ENCODE assay signal across 8 mouse cellular contexts in the genomic region with DNA sequence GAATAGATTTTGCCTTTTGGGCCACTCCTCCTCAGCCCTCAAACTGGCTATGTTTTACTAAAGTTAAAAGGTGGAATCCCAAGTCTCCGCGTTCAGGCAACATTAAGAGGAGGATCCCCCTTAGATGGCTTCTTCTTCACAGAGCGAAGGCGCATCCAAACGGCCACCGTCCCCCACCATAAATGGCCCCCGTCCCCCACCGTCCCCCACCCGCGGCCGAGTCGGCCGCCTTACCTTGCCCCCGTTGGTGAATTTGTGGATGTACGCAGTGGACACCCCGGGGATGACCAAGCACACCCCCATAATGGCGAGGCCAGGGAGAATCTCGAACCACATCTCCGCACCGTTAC. TPM values are rescaled to one million over a fixed set of nuclear protein-coding genes. Genes with fewer than 3 reads are reported as not detected.
DNase-seq lines count a peak whose midpoint lies in the region; ATAC-seq lines count a peak whose summit lies in the region.

No protein-coding gene starts in this region.

- H3K4me3 ChIP-seq in lung, embryonic 16.5 days (ENCODE audit: low read length), result peak overlapping the region; percentile 63
- peak overlapping the region; percentile 57 for H3K4me3 ChIP-seq in embryonic facial prominence, embryonic 14.5 days (ENCODE audit: low read depth, low read length)
- peak overlapping the region; percentile 62 for H3K4me3 ChIP-seq in intestine, embryonic 16.5 days (ENCODE audit: low read length)
- H3K4me3 ChIP-seq in neural tube, embryonic 15.5 days (replicated peaks), result peak overlapping the region; percentile 53

- no peaks in the 10 kb centered on the region for H3K4me1 ChIP-seq in lung, embryonic 16.5 days (replicated peaks; ENCODE audit: control insufficient read depth, insufficient read depth, low read length)
- H3K4me1 ChIP-seq in embryonic facial prominence, embryonic 14.5 days (ENCODE audit: control insufficient read depth, insufficient read depth, low read length), result no peaks in the 10 kb centered on the region
- no peaks in the 10 kb centered on the region for H3K4me1 ChIP-seq in intestine, embryonic 16.5 days (ENCODE audit: control insufficient read depth, insufficient read depth, low read length)
- H3K4me1 ChIP-seq in neural tube, embryonic 15.5 days, result peaks cover 16% of the 10 kb centered on the region; the same call in 1 of the 2 replicates

- H3K27me3 ChIP-seq in lung, embryonic 16.5 days (ENCODE audit: control insufficient read depth, insufficient read depth, low read depth, low read length), result no peaks in the 10 kb centered on the region
- no peaks in the 10 kb centered on the region for H3K27me3 ChIP-seq in embryonic facial prominence, embryonic 14.5 days (replicated peaks; ENCODE audit: control insufficient read depth, insufficient read depth, low read length)
- H3K27me3 ChIP-seq in intestine, embryonic 16.5 days (replicated peaks; ENCODE audit: control insufficient read depth, insufficient read depth, low read length), result no peaks in the 10 kb centered on the region
- no peaks in the 10 kb centered on the region for H3K27me3 ChIP-seq in neural tube, embryonic 15.5 days (replicated peaks)

- 15% methylated on average over 15 of the region's 20 CpGs for WGBS in lung, embryonic 16.5 days
- WGBS in embryonic facial prominence, embryonic 14.5 days, result 37% methylated on average over 5 of the region's 20 CpGs
- WGBS in intestine, embryonic 16.5 days, result 17% methylated on average over 18 of the region's 20 CpGs
- 24% methylated on average over 20 of the region's 20 CpGs for WGBS in neural tube, embryonic 15.5 days

- no peaks in the 10 kb centered on the region for H3K36me3 ChIP-seq in lung, embryonic 16.5 days (ENCODE audit: control insufficient read depth, insufficient read depth, low read length)
- no peaks in the 10 kb centered on the region for H3K36me3 ChIP-seq in embryonic facial prominence, embryonic 14.5 days (ENCODE audit: control insufficient read depth, insufficient read depth, low read length)
- H3K36me3 ChIP-seq in intestine, embryonic 16.5 days (ENCODE audit: control insufficient read depth, insufficient read depth, low read length), result no peaks in the 10 kb centered on the region
- 0 out of 2 replicates have a peak, but pooled peaks cover 2% of the 10 kb centered on the region for H3K36me3 ChIP-seq in neural tube, embryonic 15.5 days

- no peak for DNase-seq in lung, postnatal 14 days
- no peak for DNase-seq in embryonic facial prominence, embryonic 14.5 days (ENCODE audit: low spot score)
- no peak for DNase-seq in urinary bladder, postnatal 4 days (ENCODE audit: low spot score in 2 of 2)
- no peak for DNase-seq in layer of hippocampus, postnatal 10 days (ENCODE audit: low spot score in 2 of 2)
- DNase-seq in ovary, postnatal 36 days (ENCODE audit: low spot score), result no peak

- ATAC-seq in lung, embryonic 16.5 days (ENCODE audit: low read depth), result peak; percentile 40
- ATAC-seq in embryonic facial prominence, embryonic 14.5 days (ENCODE audit: low read depth), result peak; percentile 32
- ATAC-seq in intestine, embryonic 16.5 days, result no peak
- peak; percentile 57; the same call in 1 of the 2 replicates for ATAC-seq in neural tube, embryonic 15.5 days (ENCODE audit: low FRiP score)

- H3K4me2 ChIP-seq in lung, embryonic 16.5 days (ENCODE audit: low read depth, low read length), result peak overlapping the region; percentile 61
- peak overlapping the region; percentile 61 for H3K4me2 ChIP-seq in embryonic facial prominence, embryonic 14.5 days (ENCODE audit: low read depth, low read length)
- peak overlapping the region; percentile 56 for H3K4me2 ChIP-seq in intestine, embryonic 16.5 days (ENCODE audit: low read depth, low read length)
- H3K4me2 ChIP-seq in neural tube, embryonic 15.5 days, result peak overlapping the region; percentile 57

- peak overlapping the region; percentile 72 for H3K9ac ChIP-seq in lung, embryonic 16.5 days (ENCODE audit: low read length)
- peak overlapping the region; percentile 68 for H3K9ac ChIP-seq in embryonic facial prominence, embryonic 14.5 days (ENCODE audit: low read depth, low read length)
- H3K9ac ChIP-seq in intestine, embryonic 16.5 days (ENCODE audit: low read depth, low read length), result peak overlapping the region; percentile 67
- H3K9ac ChIP-seq in neural tube, embryonic 15.5 days (replicated peaks), result peak overlapping the region; percentile 51

- H3K27ac ChIP-seq in lung, embryonic 16.5 days (ENCODE audit: low read length), result no peak overlapping the region
- H3K27ac ChIP-seq in embryonic facial prominence, embryonic 14.5 days (replicated peaks; ENCODE audit: low read depth, low read length), result no peak overlapping the region
- H3K27ac ChIP-seq in intestine, embryonic 16.5 days (ENCODE audit: low read length), result no peak overlapping the region
- H3K27ac ChIP-seq in neural tube, embryonic 15.5 days (replicated peaks), result peak overlapping the region; percentile 84

- H3K9me3 ChIP-seq in lung, embryonic 16.5 days (ENCODE audit: control insufficient read depth, low read length), result no peaks in the 10 kb centered on the region
- no peaks in the 10 kb centered on the region for H3K9me3 ChIP-seq in embryonic facial prominence, embryonic 14.5 days (ENCODE audit: control insufficient read depth, low read length)
- no peaks in the 10 kb centered on the region for H3K9me3 ChIP-seq in intestine, embryonic 16.5 days (ENCODE audit: control insufficient read depth, low read length)
- H3K9me3 ChIP-seq in neural tube, embryonic 15.5 days (replicated peaks), result no peaks in the 10 kb centered on the region

RNA-seq across cellular contexts. Expression of a gene that starts 0.2 kb away (rescaled TPM):
- polyA plus RNA-seq in lung, embryonic 16.5 days (2015; fragmentation: Nextera tagmentation; extraction: Ambion mirVana), result 419 and 439 TPM in 2 replicates
- 469 and 531 TPM in 2 replicates for polyA plus RNA-seq in embryonic facial prominence, embryonic 14.5 days (2014; fragmentation: Nextera tagmentation; extraction: Ambion mirVana)
- 382 and 399 TPM in 2 replicates for polyA plus RNA-seq in intestine, embryonic 16.5 days (2015; fragmentation: Nextera tagmentation; extraction: Ambion mirVana)
- 742 and 895 TPM in 2 replicates for polyA plus RNA-seq in neural tube, embryonic 15.5 days (2015; fragmentation: Nextera tagmentation; extraction: Ambion mirVana)
- 100 to 1,000 TPM; 233 to 247 TPM for total RNA-seq in layer of hippocampus, postnatal 10 days (2021)

RNA-seq across cellular contexts. Expression of a gene that starts 0.3 kb away (rescaled TPM):
- polyA plus RNA-seq in lung, embryonic 16.5 days (2015; fragmentation: Nextera tagmentation; extraction: Ambion mirVana), result 7.8 and 9.0 TPM in 2 replicates
- 8.8 and 9.9 TPM in 2 replicates for polyA plus RNA-seq in embryonic facial prominence, embryonic 14.5 days (2014; fragmentation: Nextera tagmentation; extraction: Ambion mirVana)
- polyA plus RNA-seq in intestine, embryonic 16.5 days (2015; fragmentation: Nextera tagmentation; extraction: Ambion mirVana), result 7.6 and 8.1 TPM in 2 replicates
- polyA plus RNA-seq in neural tube, embryonic 15.5 days (2015; fragmentation: Nextera tagmentation; extraction: Ambion mirVana), result 23.7 and 27.3 TPM in 2 replicates
- 1 to 10 TPM; 6.9 to 8.4 TPM for total RNA-seq in layer of hippocampus, postnatal 10 days (2021)

RNA-seq across cellular contexts. Expression of a gene that starts 20.1 kb away (rescaled TPM):
- not detected in 2 replicates for polyA plus RNA-seq in lung, embryonic 16.5 days (2015; fragmentation: Nextera tagmentation; extraction: Ambion mirVana)
- not detected in 2 replicates for polyA plus RNA-seq in embryonic facial prominence, embryonic 14.5 days (2014; fragmentation: Nextera tagmentation; extraction: Ambion mirVana)
- not detected in 2 replicates for polyA plus RNA-seq in intestine, embryonic 16.5 days (2015; fragmentation: Nextera tagmentation; extraction: Ambion mirVana)
- not detected in 2 replicates for polyA plus RNA-seq in neural tube, embryonic 15.5 days (2015; fragmentation: Nextera tagmentation; extraction: Ambion mirVana)
- total RNA-seq in layer of hippocampus, postnatal 10 days (2021), result not detected

RNA-seq across cellular contexts. Expression of a gene that starts 22.1 kb away (rescaled TPM):
- 0.89 and 1.2 TPM in 2 replicates for polyA plus RNA-seq in lung, embryonic 16.5 days (2015; fragmentation: Nextera tagmentation; extraction: Ambion mirVana)
- polyA plus RNA-seq in embryonic facial prominence, embryonic 14.5 days (2014; fragmentation: Nextera tagmentation; extraction: Ambion mirVana), result 0.26 and 0.82 TPM in 2 replicates
- polyA plus RNA-seq in intestine, embryonic 16.5 days (2015; fragmentation: Nextera tagmentation; extraction: Ambion mirVana), result not detected in 2 replicates
- 0.14 and 0.29 TPM in 2 replicates for polyA plus RNA-seq in neural tube, embryonic 15.5 days (2015; fragmentation: Nextera tagmentation; extraction: Ambion mirVana)
- total RNA-seq in layer of hippocampus, postnatal 10 days (2021), result under 1 TPM in 1 of 2 experiments, not detected in 1; 0.25 TPM

RNA-seq across cellular contexts. Expression of a gene that starts 31.3 kb away (rescaled TPM):
- polyA plus RNA-seq in lung, embryonic 16.5 days (2015; fragmentation: Nextera tagmentation; extraction: Ambion mirVana), result not detected in 2 replicates
- polyA plus RNA-seq in embryonic facial prominence, embryonic 14.5 days (2014; fragmentation: Nextera tagmentation; extraction: Ambion mirVana), result not detected in 2 replicates
- polyA plus RNA-seq in intestine, embryonic 16.5 days (2015; fragmentation: Nextera tagmentation; extraction: Ambion mirVana), result not detected in 2 replicates
- not detected in 2 replicates for polyA plus RNA-seq in neural tube, embryonic 15.5 days (2015; fragmentation: Nextera tagmentation; extraction: Ambion mirVana)
- not detected for total RNA-seq in layer of hippocampus, postnatal 10 days (2021)
